In genomic region chr7:117720426-117720825, GRCm38 (mm10) we compare ENCODE assay signal across 16 mouse cellular contexts.
"Had no signal": no experiment of that assay in that cellular context is flagged by ENCODE, and none has a peak within 500 bp of the region (broad histone marks: within the 10 kb centered on the region; RNA-seq: fewer than 3 reads in every experiment).

No protein-coding gene starts in this region.

- H3K27ac ChIP-seq: midbrain, embryonic 10.5 days; midbrain, embryonic 12.5 days; neural tube, embryonic 13.5 days; neural tube, embryonic 15.5 days had no signal

- DNase-seq: lung, adult 18-20 months; lung, embryonic 14.5 days; lung, postnatal 10 days; lung, postnatal 4 days; midbrain, embryonic 14.5 days; retina, postnatal 1 day; spleen, adult 18-20 months; thymus, adult 2 months; thymus, postnatal 25 days; thymus, postnatal 4 days had no signal

- H3K4me3 ChIP-seq: midbrain, embryonic 10.5 days; midbrain, embryonic 12.5 days; myocyte; neural tube, embryonic 13.5 days; neural tube, embryonic 15.5 days had no signal

- ATAC-seq: midbrain, embryonic 16.5 days had no signal
